Mouse (Mus musculus) activated CD4-positive, CD25-positive, alpha-beta regulatory T cell, adult 4 months (primary cell): ENCODE measurements around the gene Gse1. TPM values are rescaled to one million over a fixed set of nuclear protein-coding genes. Genes with fewer than 3 reads are reported as not detected.

Source experiments
- polyA plus RNA-seq, 2 experiments: library from polyadenylated mRNA; unstranded; fragments of 100-300 nt; shearing (Covaris generic); gene quantifications; one replicate each; pipeline ENCODE4 v1.2.1; 2017

Gene Gse1
- polyA plus RNA-seq, 2 experiments from 2014 or later, result 2.9 to 4.1 TPM

Other genes with a start within 250 kb of the Gse1 start
- not detected for gene Crispld2, start 236.0 kb upstream of the Gse1 start, polyA plus RNA-seq
- gene Zdhhc7, start 127.0 kb upstream of the Gse1 start, polyA plus RNA-seq, result 1 to 10 TPM; 4.9 to 5.5 TPM
- gene 6430548M08Rik, start 114.3 kb upstream of the Gse1 start, polyA plus RNA-seq, result not detected
- gene Fam92b, start 51.0 kb upstream of the Gse1 start, polyA plus RNA-seq, result not detected